Mouse (Mus musculus): ENCODE data around the gene Mcm7.
"Not testable (repeated sequence)": the region's sequence is repeated elsewhere in the genome, so short reads cannot be mapped to it uniquely, and the experiment has no call there.

DNA sequence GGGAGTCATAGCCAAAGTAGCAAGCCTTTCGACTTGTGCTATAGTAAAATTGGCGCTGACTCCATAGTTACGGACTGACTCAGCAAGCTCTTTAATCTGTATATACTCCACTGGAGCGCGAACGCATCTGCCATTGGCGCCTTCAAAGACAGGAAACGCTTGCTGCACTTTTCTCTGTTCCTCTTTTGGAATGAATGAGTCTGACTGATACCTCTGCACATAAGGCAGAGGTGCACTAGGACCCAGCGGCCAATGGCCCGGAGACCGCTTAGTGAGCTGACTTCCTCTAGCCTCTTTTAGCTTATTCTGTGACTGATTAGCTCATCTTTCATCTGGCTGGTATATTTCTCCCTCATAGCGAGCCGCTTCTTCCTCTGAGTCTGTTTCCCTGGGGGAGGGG is 44.4 kb upstream of the Mcm7 start:
- not testable (repeated sequence) for TF ChIP-seq MYC (IDR thresholded peaks at IDR 0.05; ENCODE audit: low read depth, low read length); GABPA (IDR thresholded peaks at IDR 0.05; ENCODE audit: low read depth, low read length); CTCF (IDR thresholded peaks at IDR 0.05 in 2 of 3, conservative IDR thresholded peaks at IDR 0.05 in 1 of 3; ENCODE audit: control insufficient read depth in 1 of 3, insufficient read depth in 1 of 3, low read depth in 2 of 3, low read length in 3 of 3, poor library complexity in 1 of 3, severe bottlenecking in 1 of 3)
